Mouse (Mus musculus) megakaryocyte-erythroid progenitor cell, adult 5-6 weeks (primary cell): ENCODE data around the gene Slc22a3. TPM values are rescaled to one million over a fixed set of nuclear protein-coding genes. Genes with fewer than 3 reads are reported as not detected.

ENCODE experiments used
- ATAC-seq: replicated peaks from 2 replicates; pipeline ENCODE4 v1.8.0; 2016; ENCODE audit warnings: mild to moderate bottlenecking, inconsistent platforms; ENCODE audit not compliant: severe bottlenecking, poor library complexity, low FRiP score, low TSS enrichment
- total RNA-seq, 2 experiments: library from RNA; stranded (forward) in 1 of 2; stranded (reverse) in 1 of 2; fragments of 200-1000, 215-1000 nt in 1 of 2; fragments of >200 nt in 1 of 2; fragmentation: Nextera tagmentation in 1 of 2; gene quantifications; 2 replicates each; pipeline ENCODE4 v1.2.3; 2014 to 2017

Slc22a3 gene
- total RNA-seq (2014; fragmentation: Nextera tagmentation) (26.2 and 42.0 TPM in 2 replicates), total RNA-seq (2017) (27.4 and 29.7 TPM in 2 replicates)

- peak; percentile 76 for ATAC-seq
Observed at GRCm38 (mm10) chr17:12507654-12508204, at the start of gene Slc22a3. Slc22a3 (minus strand) TSS chr17:12507704.

DNA sequence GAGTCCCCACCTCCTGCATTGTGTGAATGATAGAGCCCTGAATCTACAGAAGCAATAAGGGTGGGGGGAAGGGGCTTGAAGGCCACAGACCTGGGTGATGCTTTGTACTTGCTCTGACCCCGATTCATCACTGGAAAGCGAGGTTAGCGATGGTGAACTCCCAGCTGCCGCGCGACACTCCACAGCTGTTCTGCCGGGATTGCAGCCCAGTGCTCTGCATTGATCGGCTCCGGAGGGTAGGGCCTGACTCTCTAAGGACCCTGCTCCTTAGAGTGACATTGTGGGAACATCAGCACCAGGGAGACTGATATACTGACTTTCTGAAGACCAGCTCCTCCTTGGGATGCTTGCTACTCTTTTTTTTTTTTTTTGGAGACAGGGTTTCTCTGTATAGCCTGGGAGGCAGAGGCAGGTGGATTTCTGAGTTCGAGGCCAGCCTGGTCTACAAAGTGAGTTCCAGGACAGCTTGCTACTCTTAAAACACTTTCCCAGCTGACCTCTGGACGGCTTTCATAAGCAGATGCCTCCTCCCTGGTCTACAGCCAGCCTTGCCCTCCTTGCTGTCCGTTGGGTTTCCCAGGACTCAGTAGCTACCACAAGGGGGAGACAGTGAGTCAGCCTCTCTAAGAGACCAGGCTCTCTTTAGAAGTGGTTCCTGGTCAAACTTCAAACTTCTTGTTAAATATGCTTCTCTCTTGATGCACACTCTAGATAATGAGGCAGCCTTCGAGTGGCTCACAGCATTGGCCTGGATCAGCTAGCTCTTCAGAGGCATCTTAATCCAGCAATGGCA is 27.0 kb upstream of the Slc22a3 start:
- ATAC-seq, result peak; percentile 75

DNA sequence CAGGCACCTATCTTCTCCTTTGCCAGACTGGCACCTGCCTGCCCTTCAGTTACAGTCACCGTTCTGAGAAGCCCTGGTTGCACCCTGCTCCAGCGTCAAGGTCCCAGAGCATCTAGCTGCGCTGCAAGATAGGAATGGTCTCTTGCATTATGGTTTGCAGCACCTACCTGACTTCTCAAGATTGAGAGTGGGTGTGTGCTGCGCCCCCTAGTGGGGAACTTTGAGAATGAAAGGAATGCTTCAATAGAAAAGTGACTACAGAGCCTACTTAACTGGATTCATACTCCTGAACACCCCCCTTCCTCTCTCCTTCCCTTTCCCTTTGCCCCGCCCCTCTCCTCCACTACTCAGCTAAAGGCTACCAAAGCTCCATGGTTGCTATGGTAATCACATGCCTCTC is 24.6 kb upstream of the Slc22a3 start:
- peak; percentile 76 for ATAC-seq

DNA sequence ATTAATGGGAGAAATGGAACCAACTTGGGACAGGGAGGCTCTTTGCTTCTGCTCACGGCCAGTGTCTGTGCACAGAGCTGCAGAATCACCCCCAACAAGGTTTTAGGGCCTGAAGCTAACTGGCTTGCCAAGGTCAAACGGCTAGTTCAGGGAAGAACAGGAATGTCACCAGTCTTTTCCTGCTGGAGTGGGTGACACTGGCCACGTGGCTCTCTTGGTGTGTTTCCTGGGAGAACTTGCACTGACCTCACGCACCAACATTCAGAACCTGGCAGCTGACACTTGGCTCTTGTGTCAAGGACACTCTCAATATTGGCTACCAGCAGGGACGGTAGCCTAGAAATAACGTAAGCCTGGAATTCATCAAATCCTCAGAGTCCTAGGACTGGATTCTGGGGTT is 22.6 kb upstream of the Slc22a3 start:
- no peak for ATAC-seq

GRCm38 (mm10) chr17:12529384-12529985 is 22.0 kb upstream of the Slc22a3 start:
- ATAC-seq, result no peak

GRCm38 (mm10) chr17:12519089-12519488 is 11.6 kb upstream of the Slc22a3 start:
- 0 out of 2 replicates have a peak, but pooled peaks have one; percentile 12 for ATAC-seq

GRCm38 (mm10) chr17:12518194-12518593 is 10.7 kb upstream of the Slc22a3 start:
- no peak for ATAC-seq

DNA sequence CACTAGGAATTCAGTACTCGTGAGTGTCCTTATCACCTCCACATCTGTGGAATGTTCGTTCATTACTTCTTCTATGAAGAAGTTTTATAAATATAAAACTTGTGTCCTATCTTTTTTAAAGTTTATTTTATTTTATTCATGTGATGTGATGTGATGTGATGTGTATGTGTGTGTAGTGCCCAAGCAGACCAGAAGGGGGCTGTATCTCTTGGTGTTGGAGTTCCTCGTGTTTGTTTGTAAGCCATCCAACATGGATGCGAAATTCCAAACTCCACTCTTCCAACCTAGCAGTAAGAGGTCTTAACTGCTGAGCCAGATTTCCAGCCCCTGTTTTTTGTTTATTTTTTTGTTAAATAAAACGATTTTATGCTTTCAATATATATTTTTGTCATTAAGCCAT is 6.5 kb upstream of the Slc22a3 start:
- no peak for ATAC-seq

DNA sequence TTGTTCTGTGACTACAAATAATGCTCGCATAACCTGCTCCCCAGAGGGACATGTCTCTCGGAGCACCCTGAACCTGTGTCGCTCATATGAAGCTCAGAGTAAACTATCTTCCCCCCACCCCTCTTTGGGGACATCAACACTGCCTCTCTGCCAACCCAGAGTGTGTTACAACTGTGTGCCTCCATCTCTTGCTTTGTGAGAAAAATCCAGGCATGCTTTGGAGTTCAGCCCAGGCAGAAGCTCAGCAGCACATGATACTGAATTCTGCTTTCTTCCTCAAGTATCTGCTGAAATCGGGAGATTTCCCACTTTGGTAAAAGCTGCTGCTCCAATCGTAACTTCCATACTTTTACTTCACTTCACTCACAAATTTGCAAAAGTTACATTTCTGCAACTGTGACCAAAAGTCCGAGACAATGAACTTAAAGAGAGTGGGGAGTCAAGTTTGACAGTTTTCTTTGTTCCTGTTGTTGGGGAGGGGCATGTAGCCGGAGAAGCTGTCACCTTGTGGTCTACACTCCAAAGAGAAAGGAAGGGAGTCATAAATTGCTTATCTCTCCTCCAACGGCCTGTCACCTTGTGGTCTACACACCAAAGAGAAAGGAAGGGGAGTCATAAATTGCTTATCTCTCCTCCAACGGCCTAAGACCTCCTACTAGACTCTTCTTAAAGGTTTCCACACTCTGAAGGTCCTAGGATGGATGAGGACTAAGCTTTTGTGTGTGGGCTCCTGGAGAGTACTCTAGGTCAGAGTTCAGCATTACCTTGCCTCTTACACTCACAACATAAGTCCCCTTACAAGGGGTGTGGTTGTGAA is 5.8 kb upstream of the Slc22a3 start:
- ATAC-seq, result peak; percentile 77

GRCm38 (mm10) chr17:12511193-12511592 is 3.7 kb upstream of the Slc22a3 start:
- ATAC-seq, result no peak

GRCm38 (mm10) chr17:12508376-12508775 is 872 bp upstream of the Slc22a3 start:
- no peak for ATAC-seq

GRCm38 (mm10) chr17:12506903-12507563 is 471 bp downstream of the Slc22a3 start:
- ATAC-seq, result peak; percentile 23; the same call in 1 of the 2 replicates

GRCm38 (mm10) chr17:12505708-12506107 is 1.8 kb downstream of the Slc22a3 start:
- ATAC-seq, result no peak

GRCm38 (mm10) chr17:12499426-12499825 is 8.1 kb downstream of the Slc22a3 start:
- no peak for ATAC-seq

DNA sequence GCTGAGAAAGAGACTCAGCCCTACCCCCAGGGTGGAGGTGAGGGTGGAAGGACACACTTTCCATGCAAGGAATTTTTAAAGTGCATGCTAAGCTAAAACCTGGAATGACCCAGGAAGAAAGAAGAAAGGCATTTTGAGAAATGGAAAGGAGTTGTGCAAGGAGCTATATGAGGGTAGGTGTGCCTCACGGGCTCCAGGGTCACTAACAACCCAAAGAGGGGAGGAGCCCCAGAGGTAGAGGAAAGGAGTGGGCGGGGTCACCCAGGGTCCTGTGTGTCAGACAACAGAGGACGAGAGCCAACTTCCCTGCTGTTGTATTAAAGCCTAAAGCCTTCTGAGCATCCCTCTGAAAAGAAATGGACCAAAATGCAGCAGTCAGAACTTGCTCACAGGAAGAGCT is 11.9 kb downstream of the Slc22a3 start:
- ATAC-seq, result no peak

GRCm38 (mm10) chr17:12491591-12491990 is 15.9 kb downstream of the Slc22a3 start:
- no peak for ATAC-seq

GRCm38 (mm10) chr17:12489888-12490287 is 17.6 kb downstream of the Slc22a3 start:
- ATAC-seq, result no peak

DNA sequence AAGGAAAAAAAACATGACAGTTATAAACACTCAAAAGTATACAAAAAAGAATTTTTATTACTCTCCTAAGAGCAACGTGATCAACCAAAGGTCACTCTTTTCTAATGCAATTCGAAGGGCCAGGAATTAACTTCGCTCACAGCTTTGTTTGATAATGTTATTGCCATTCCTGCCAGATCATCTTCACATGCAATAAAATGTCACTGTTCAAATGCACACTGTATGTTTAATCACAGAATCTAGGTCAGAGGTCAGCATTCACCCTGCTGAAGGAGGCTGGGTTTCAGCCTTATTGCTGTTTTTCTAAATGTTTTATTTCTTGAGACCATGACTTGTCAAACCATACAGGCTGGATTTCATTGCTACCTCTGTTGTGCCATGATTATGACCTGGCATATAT is 21.8 kb downstream of the Slc22a3 start:
- no peak for ATAC-seq

GRCm38 (mm10) chr17:12479416-12479815 is 28.1 kb downstream of the Slc22a3 start:
- ATAC-seq, result no peak
